Mouse (Mus musculus) embryonic facial prominence, embryonic 14.5 days (tissue): ENCODE measurements around the gene Retreg1. TPM values are rescaled to one million over a fixed set of nuclear protein-coding genes. Genes with fewer than 3 reads are reported as not detected.
A peak's percentile ranks its signal among the peaks of the same experiment; 100 is the strongest.

Experiments used
- ATAC-seq: fragments of 200-750 bp; cut with Nextera tagmentation; 2 replicates; pipeline ENCODE4 v1.8.0; 2017; ENCODE audit warnings: low read depth, moderate number of reproducible peaks, moderate TSS enrichment
- DNase-seq: peaks from one replicate; pipeline ENCODE4 v3.0.0-alpha.2; 2015; ENCODE audit warnings: low spot score
- H3K27ac ChIP-seq: fragments of 300-500 bp; sonication (generic); replicated peaks from 2 replicates; pipeline ENCODE4 v1.5.1; 2014; ENCODE audit warnings: low read depth, mild to moderate bottlenecking, low read length, moderate library complexity
- H3K27me3 ChIP-seq: fragments of 300-500 bp; sonication (generic); replicated peaks from 2 replicates; pipeline ENCODE4 v1.6.1; 2014; ENCODE audit warnings: low read length; ENCODE audit not compliant: control insufficient read depth, insufficient read depth
- H3K36me3 ChIP-seq: fragments of 300-500 bp; sonication (generic); 2 replicates; pipeline ENCODE4 v1.6.1; 2014; ENCODE audit warnings: low read length, mixed read lengths; ENCODE audit not compliant: control insufficient read depth, insufficient read depth
- H3K4me1 ChIP-seq: fragments of 300-500 bp; sonication (generic); 2 replicates; pipeline ENCODE4 v1.6.1; 2014; ENCODE audit warnings: antibody characterized with exemption, low read length; ENCODE audit not compliant: control insufficient read depth, insufficient read depth
- H3K4me2 ChIP-seq: fragments of 300-500 bp; sonication (generic); 2 replicates; pipeline ENCODE4 v1.6.1; 2014; ENCODE audit warnings: low read depth, mild to moderate bottlenecking, low read length, moderate library complexity, mixed read lengths
- H3K4me3 ChIP-seq: fragments of 300-500 bp; sonication (generic); 2 replicates; pipeline ENCODE4 v1.5.1; 2014; ENCODE audit warnings: low read depth, mild to moderate bottlenecking, low read length
- H3K9ac ChIP-seq: fragments of 300-500 bp; sonication (generic); 2 replicates; pipeline ENCODE4 v1.6.1; 2014; ENCODE audit warnings: low read depth, mild to moderate bottlenecking, low read length, moderate library complexity, mixed read lengths
- H3K9me3 ChIP-seq: fragments of 300-500 bp; sonication (generic); 2 replicates; pipeline ENCODE4 v1.6.1; 2016; ENCODE audit warnings: low read length; ENCODE audit not compliant: control insufficient read depth
- WGBS: fragments of 180-500 bp; shearing (Covaris S2); extraction: QIAGEN DNeasy Blood & Tissue Kit; methylation state at CpG from one replicate; pipeline ENCODE4 v1.1.7; 2014; 5-methylcytosine and 5-hydroxymethylcytosine counted together
- polyA plus RNA-seq: library from polyadenylated mRNA; unstranded; fragments of >200 nt; fragmentation: Nextera tagmentation; extraction: Ambion mirVana; gene quantifications from 2 replicates; pipeline ENCODE4 v1.2.1, GENCODE M21; 2014

Gene Retreg1
- polyA plus RNA-seq, 1 experiment from 2014 or later: 16.5 TPM

DNA sequence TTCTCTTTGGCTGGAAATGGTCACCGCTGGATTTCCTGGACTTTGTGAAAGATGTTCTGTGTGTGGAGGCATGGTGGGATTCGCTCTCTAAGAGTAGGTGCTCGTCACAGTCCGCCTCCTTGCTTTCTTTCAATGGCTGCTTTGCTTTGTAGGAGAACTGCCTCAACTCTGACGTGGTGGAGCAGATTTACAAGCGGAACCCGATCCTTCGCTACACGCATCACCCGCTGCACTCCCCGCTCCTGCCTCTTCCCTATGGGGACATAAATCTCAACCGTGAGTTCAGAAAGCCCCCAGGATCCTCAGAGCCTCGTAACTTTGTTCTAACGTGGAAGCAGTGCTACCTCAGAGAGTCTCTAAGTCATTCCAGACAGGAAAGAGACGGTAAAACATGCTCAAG lies 39.9 kb upstream of the Retreg1 start:
- H3K27ac ChIP-seq: no peak overlapping the region
- peaks cover 86% of the 10 kb centered on the region for H3K36me3 ChIP-seq
- no peak overlapping the region for H3K4me2 ChIP-seq
- DNase-seq (no peak), ATAC-seq (no peak)
- H3K9ac ChIP-seq: no peak overlapping the region
- H3K27me3 ChIP-seq: no peaks in the 10 kb centered on the region
- WGBS: 82% methylated on average over 15 of the region's 15 CpGs
- H3K4me1 ChIP-seq: no peaks in the 10 kb centered on the region
- H3K9me3 ChIP-seq: no peaks in the 10 kb centered on the region
- H3K4me3 ChIP-seq: no peak overlapping the region

- 78% methylated on average over 21 of the region's 21 CpGs for WGBS
- Histone ChIP-seq H3K4me1 (no peaks in the 10 kb centered on the region), H3K27me3 (no peaks in the 10 kb centered on the region), H3K27ac (no peak overlapping the region), H3K4me2 (no peak overlapping the region), H3K9me3 (no peaks in the 10 kb centered on the region), H3K4me3 (no peak overlapping the region), H3K9ac (no peak overlapping the region), H3K36me3 (peaks cover 88% of the 10 kb centered on the region)
- ATAC-seq: peak; percentile 72
- peak; percentile 77 for DNase-seq
Measured at GRCm38 (mm10) chr15:25805336-25806110, 37.5 kb upstream of the Retreg1 start.

GRCm38 (mm10) chr15:25806363-25806762 lies 36.6 kb upstream of the Retreg1 start:
- Histone ChIP-seq H3K27ac (no peak overlapping the region), H3K4me3 (no peak overlapping the region), H3K9me3 (no peaks in the 10 kb centered on the region), H3K36me3 (peaks cover 88% of the 10 kb centered on the region), H3K9ac (no peak overlapping the region), H3K4me1 (no peaks in the 10 kb centered on the region), H3K27me3 (no peaks in the 10 kb centered on the region), H3K4me2 (no peak overlapping the region)
- ATAC-seq (no peak), DNase-seq (no peak)
- WGBS: 81% methylated on average over 17 of the region's 17 CpGs

GRCm38 (mm10) chr15:25806878-25807277 lies 36.1 kb upstream of the Retreg1 start:
- Histone ChIP-seq H3K4me3 (no peak overlapping the region), H3K27ac (no peak overlapping the region), H3K36me3 (peaks cover 91% of the 10 kb centered on the region), H3K9ac (no peak overlapping the region), H3K4me2 (no peak overlapping the region), H3K9me3 (no peaks in the 10 kb centered on the region), H3K27me3 (no peaks in the 10 kb centered on the region), H3K4me1 (no peaks in the 10 kb centered on the region)
- DNase-seq (no peak), ATAC-seq (no peak)
- WGBS: 92% methylated on average over 9 of the region's 9 CpGs

- no peaks in the 10 kb centered on the region for H3K4me1 ChIP-seq
- 88% methylated on average over 20 of the region's 20 CpGs for WGBS
- ATAC-seq (no peak), DNase-seq (no peak)
- H3K9me3 ChIP-seq: no peaks in the 10 kb centered on the region
- H3K4me3 ChIP-seq: no peak overlapping the region
- no peak overlapping the region for H3K4me2 ChIP-seq
- no peak overlapping the region for H3K27ac ChIP-seq
- H3K27me3 ChIP-seq: no peaks in the 10 kb centered on the region
- peaks cover 93% of the 10 kb centered on the region for H3K36me3 ChIP-seq
- no peak overlapping the region for H3K9ac ChIP-seq
Measured at GRCm38 (mm10) chr15:25808677-25809460, 34.1 kb upstream of the Retreg1 start.

DNA sequence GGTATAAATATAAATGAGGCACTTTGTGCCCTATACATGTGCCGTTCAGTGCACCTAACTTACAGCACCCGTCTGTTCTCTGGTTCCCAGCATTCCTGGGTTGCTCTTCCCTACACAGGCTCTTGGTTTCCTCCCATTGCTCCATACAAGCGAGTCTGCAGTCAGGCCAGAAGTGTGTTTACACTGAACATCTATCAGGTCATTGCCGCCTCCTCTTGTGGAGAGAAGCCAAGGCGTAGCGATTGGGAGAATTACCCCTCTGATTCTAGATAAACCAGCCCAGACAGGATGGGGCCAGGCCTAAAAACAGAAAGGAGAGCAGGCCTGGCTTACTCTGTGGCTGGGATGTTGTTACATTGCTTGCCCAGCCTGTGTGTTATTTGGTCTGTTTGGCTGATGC lies 33.3 kb upstream of the Retreg1 start:
- H3K9me3 ChIP-seq: no peaks in the 10 kb centered on the region
- H3K4me1 ChIP-seq: no peaks in the 10 kb centered on the region
- no peaks in the 10 kb centered on the region for H3K27me3 ChIP-seq
- H3K36me3 ChIP-seq: peaks cover 92% of the 10 kb centered on the region
- H3K27ac ChIP-seq: no peak overlapping the region
- H3K4me3 ChIP-seq: no peak overlapping the region
- H3K4me2 ChIP-seq: no peak overlapping the region
- 89% methylated on average over 6 of the region's 6 CpGs for WGBS
- ATAC-seq (no peak), DNase-seq (peak; percentile 26)
- no peak overlapping the region for H3K9ac ChIP-seq

- no peaks in the 10 kb centered on the region for H3K27me3 ChIP-seq
- no peak overlapping the region for H3K4me2 ChIP-seq
- H3K9me3 ChIP-seq: peaks cover 11% of the 10 kb centered on the region
- WGBS: 84% methylated on average over 11 of the region's 11 CpGs
- ATAC-seq (no peak), DNase-seq (no peak)
- H3K36me3 ChIP-seq: peaks cover 85% of the 10 kb centered on the region
- H3K4me3 ChIP-seq: no peak overlapping the region
- H3K27ac ChIP-seq: no peak overlapping the region
- H3K4me1 ChIP-seq: no peaks in the 10 kb centered on the region
- no peak overlapping the region for H3K9ac ChIP-seq
Measured at GRCm38 (mm10) chr15:25811834-25812250, 31.1 kb upstream of the Retreg1 start.

DNA sequence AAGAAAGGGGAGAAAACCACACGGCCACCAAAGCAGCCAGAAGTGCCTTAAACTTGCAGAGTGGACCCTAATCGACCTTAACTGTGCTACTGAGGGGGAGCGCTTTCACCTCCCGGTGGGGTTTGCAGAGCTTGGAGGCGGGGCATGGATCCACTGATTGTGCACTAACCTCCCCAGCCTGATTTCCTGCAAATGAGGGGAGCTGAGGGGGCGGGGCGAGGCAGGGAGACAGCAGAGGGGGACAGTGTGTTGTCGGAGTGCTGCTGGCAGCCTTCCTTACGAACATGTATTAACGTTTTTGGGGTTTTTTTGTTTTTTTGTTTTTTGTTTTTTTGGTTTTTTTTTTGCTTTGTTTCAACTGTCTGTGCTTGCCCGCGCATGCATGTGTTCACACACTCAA lies 30.5 kb upstream of the Retreg1 start:
- DNase-seq (no peak), ATAC-seq (no peak)
- WGBS: 73% methylated on average over 12 of the region's 12 CpGs
- Histone ChIP-seq H3K27me3 (no peaks in the 10 kb centered on the region), H3K4me3 (no peak overlapping the region), H3K36me3 (peaks cover 79% of the 10 kb centered on the region), H3K4me2 (no peak overlapping the region), H3K9me3 (peaks cover 11% of the 10 kb centered on the region), H3K9ac (no peak overlapping the region), H3K27ac (no peak overlapping the region), H3K4me1 (no peaks in the 10 kb centered on the region)
